Mouse (Mus musculus) ovary, postnatal 14 days (tissue): ENCODE results near the gene Prr23a2.

Experiments used
- DNase-seq: peaks from one replicate; pipeline ENCODE4 v3.0.0; 2022; ENCODE audit warnings: low spot score

Prr23a2 gene

DNA sequence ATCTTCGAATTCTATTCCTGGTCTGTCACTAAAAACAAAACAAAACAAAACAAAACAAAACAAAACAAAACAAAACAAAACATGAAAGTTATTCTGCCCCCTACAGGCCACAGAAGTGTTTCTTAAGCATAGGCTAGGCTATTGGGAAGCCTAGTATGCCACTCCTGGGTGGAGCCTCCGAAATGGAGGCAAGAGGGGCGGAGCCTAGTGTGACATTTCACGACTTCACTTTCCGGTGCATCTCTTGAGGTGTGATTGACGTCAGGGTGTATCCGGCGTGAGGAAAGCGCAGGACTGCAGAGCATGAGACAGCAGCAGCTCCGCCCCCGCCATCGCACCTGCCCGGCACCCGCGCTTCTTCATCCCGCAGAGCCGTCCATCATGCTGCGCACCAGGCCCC, at the start of gene Prr23a2:
Gene Prr23a2, plus strand, starts transcription at position 285 of the 400 bp plus-strand sequence.
- no peak for DNase-seq

DNA sequence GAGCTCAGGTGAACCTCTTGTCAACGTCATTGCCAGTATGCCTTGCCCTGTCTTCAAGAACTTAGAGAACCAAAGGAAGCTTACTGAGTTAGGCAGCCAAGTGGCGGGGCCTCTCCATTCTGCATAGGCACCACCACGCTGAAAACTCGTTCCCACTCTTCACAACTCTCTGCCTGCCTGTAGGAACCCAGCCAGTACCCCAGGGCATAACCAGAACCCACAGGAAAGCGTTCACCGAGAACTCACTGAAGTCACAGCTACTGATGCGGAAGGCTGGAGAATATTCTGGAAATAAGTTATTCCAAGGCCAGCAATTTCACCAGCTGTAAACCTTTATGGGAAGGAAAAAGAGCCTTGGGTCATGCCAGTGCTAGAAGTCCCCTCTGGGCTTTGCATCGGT, 48.7 kb upstream of the Prr23a2 start:
- DNase-seq: no peak

DNA sequence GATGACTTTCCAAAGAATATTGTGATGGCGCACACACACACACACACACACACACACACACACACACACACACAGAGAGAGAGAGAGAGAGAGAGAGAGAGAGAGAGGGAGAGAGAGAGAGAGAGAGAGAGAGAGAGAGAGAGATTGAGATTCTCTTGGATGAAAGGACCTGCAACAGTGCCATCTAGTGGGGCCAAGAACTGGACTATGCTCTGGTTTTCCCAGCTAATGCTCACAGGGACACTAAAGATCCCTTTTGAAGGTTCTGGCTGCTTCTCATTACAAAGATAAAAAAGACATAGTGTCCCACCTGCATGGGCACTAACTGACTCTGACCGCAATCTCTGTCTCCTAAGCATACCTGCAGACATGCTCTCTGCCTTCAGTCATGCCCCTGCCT, 46.8 kb upstream of the Prr23a2 start:
- peak; percentile 49 for DNase-seq

DNA sequence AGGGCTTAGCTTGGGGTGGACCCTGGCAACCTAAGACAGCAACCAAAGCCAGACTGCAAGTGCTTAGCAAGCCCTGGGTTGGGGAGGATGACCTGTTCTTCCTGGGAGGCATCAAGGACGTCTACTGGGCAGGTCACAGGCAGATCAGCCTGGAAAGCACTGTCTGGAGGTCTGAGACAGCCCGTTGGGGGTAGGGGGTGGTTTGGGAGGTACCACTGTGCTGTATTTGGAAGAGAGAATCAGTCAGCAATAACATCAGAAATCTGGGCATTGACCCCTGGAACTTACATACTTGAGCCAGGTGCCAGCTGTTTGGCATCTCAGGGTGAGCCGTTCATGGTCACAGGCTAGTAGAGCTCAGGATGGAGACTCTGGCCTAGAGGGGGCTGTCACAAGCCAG, 40.2 kb upstream of the Prr23a2 start:
- no peak for DNase-seq

DNA sequence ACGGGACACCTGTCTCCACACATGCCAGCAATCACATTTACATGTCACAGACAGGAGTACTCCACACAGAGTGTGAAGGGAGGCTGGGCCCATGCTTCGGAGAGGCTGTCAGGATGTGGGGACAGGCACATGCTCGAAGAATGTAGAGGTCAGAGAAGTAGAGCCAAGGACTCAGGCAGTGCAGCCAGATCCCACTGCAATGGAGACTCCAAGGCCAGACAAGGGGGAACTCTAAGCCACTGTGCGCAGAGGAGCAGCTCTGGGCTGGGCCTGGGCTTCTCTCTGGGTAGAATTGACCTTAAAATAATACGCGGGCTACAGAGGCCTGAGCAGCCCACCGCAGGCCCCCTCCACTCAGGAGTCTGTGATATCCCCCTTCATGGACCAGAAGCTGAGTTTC, 38.7 kb upstream of the Prr23a2 start:
- no peak for DNase-seq

DNA sequence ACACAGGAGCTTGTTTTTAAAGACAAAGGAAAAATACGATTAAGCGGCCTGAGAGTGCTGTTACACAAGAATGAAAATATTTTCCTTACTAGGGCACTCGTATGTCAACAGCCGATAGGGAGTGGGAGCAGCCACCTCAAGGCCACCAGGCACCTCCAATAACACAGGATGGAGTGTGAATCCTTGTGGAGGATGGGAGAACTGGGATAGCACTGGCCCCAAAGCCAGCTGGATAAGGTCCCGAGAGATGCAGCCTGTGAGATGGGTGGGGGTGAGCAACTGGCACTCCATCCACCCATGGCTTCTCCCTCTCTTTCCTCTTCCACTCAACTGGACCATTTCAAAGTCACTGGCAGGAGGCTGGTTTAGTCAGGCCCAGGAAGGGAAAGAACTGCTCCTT, 37.3 kb upstream of the Prr23a2 start:
- no peak for DNase-seq

DNA sequence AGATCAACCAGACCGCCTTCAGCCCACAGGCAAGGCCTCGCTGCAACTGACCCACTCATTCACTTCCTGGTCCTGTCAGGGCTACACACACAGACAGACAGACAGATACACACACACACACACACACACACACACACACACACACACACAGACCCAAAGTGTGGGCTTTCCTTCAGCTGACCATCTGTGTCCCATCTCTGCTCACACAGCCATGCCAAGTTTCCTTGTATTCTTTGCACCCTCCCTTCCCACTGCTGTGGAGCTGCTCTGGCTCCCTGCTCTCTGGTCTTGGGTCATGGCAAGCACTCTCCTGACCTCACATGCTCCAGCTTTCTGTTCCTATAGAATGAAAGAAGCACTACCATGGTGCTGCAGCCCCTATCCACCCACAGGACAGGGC, 36.8 kb upstream of the Prr23a2 start:
- no peak for DNase-seq

DNA sequence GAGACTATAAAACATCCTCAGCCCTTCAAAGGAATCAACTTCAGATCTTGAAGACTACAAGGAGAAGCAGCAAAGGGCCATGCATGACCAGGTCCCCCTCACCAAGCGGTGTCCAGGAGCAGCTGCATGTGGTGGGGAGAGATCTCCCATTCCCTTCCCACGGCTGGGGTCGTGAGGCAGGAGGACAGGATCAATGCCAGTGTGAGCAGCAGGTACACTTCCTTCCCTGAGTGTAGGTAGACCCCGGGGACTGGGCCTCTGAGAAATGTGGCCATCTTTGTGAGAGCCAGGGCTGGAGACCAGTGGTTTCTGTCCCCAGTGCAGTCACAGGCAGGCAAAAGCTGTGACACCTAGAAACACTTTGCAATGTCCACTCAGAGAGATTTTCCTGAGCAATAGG, 35.8 kb upstream of the Prr23a2 start:
- no peak for DNase-seq

DNA sequence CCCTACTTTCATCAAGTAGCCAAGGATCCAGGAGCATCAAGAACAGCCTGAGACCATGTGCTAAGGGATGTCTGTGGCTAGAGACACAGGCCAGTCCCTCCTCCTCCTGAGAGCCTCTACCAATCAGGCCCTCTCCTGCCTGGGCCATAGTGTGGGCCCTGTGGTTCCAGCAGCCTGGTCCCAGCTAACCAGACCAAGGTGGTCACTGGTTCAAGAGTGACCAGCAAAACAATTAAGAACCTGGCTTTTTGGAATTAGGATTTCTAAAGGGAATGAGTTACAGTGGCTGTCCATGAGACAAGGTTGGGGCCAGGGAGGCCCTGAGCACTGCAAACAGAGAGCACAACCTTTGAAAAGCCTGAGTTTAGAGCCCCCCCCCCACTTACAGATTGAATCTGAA, 35.2 kb upstream of the Prr23a2 start:
- no peak for DNase-seq

DNA sequence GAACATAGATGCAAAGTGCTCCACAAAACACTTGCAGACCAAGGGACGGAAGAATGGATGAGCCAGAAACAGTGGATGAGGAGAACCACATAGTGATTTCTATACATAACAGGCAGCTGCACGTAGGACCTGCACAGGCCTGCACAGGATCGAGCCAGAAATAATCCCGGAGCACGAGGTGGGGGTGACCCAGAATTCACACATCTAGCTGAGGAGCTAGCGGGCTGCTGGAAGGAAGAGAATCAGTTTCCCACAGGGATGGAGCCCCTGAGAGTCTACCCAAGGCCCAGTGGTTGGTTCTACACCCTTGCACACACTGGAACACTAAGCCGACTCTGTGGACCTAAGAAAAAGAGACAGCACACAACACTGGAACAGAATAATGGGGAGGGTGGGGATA, 32.5 kb upstream of the Prr23a2 start:
- no peak for DNase-seq

DNA sequence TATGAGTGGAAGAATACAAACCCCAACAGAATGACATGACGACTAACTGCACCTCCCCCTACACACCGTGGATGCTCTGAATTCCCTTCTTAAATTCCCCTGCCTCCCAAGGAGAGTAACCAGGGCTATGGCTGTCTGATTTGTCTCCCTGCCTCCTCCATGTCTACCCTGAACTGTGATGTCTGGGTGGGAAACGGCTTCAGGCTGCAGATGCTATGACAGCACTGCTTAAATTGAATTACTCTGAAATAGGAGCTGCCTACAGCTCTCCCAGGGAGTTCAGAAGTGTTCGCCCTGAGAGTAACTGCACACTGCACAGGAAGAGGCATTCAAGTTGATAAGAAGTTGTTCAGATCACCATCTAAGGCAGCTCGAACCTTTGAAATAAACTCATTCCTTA, 26.8 kb upstream of the Prr23a2 start:
- no peak for DNase-seq

DNA sequence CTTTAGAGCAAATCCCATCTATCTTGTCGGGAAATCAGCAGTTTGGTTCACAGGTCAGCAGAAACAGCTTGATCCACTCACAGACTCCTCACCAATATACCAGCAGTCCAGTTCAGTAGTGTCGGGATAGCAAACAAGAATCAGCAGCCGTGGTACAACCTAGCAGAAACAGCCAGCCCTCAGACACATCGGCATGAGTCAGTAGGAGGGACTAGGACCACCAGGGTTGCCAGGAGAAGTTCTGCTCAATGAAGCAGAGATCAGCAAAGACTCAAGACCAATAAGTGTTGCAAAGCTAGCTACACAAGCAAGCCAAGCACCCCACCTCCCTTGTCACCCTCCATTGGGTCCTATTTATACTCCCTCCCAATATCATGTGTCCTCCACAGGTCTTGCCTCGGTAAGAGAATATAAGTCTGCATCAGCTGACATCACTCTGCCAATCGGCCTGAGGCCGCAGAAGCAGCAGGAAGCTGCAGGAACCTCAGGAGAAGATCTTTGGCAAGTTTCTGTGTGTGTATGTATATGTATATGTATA, 18.7 kb upstream of the Prr23a2 start:
- no peak for DNase-seq

DNA sequence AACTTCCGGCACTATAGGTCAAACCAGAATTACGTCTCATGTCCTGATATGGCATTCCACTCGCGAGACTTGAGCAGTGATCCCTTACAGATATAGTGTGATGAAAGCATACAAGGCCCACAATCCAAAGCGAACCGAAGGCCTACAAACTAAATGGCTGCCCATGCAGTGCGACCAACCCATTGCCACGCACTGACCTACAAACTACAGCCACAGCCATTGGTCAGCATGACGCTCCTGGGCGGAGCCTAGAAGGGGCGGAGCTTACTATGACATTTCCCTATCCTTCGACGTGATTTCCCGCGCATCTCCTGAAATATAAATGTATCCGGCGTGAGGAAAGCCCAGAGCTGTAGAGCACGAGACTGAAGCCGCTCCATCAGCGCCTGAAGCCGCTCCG, 14.2 kb upstream of the Prr23a2 start, which contains the start of gene Prr23a1:
Gene Prr23a1, plus strand, starts transcription at position 387 of the 400 bp plus-strand sequence.
- DNase-seq: no peak

DNA sequence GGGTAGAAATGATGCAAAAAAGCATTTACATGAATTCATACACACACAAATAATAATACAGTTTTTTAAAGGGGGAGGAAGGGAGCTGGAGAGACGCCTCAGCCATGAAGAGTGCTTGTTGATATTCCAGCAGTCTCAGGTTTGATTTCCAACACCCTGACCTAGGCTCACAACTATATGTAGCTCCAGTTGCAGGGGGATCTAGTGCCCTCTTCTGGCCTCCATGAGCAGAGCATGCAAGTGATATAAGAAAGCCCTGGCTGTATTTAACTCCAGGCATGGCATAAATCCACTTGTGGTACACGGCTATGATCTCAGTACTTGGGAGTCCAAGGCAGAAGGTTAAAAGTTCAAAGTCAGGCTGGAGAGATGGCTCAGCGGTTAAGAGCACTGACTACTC, 7.2 kb downstream of the Prr23a2 start:
- DNase-seq: no peak

DNA sequence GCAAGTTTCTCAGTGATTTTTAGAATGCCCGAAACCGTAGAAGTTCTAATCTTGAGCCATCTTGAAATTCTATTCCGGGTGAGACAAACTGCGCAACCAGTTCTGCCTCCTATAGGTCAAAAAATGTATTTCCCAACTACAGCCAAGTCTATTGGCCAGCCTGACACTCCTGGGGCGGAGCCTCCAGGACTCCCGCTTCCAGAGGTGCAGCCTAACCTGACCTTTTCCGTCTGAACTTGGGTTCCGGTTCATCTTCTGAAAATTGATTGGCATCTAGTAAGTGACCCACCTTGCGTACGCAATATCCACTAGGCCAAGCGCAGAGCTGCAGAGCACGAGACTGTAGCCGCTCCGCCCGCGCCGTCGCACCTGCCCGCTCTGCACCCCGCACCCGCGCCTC, 8.3 kb downstream of the Prr23a2 start, which contains the start of gene Prr23a3:
Gene Prr23a3, plus strand, starts transcription at position 197 of the 400 bp plus-strand sequence.
- no peak for DNase-seq

DNA sequence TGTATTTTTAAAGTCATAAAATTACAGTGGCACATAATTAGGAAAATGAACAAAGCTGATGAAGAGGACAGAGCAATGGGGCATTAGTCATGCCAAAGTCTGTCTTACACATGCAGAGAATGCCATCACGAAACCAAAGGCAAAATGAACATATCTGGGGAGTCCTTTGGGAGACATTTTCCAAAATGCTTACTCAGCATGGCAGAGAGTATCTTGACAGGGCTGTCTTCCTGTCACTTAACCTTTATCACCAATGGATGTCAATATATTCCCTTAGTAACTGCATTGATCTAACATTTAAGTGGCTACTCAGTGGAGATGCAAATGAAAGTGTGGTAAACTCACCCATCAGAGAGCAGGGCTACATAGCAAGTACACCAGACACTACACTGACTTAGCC, 45.2 kb downstream of the Prr23a2 start:
- no peak for DNase-seq

DNA sequence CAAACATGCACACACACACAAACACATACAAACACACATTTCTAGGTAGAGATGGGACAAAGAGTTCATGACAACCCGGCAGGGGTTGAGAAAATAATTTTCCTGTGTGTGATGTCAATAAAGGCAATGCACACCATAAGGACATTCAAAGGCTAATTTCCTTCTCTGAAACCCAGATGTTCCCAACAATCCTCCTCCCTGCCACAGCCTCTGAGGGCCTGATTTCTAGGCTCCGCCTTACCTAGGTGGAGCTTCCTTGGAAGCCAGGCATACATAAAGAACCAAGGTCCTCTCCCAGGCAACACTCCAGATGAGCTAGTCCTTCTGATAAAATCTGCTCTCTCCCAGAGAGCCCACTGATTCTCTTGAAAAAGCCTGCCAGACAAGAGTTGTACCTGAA, 46.5 kb downstream of the Prr23a2 start, which contains the start of gene 7420426K07Rik:
Gene 7420426K07Rik, plus strand, starts transcription at position 301 of the 400 bp plus-strand sequence.
- DNase-seq: no peak
